Mouse (Mus musculus) left cerebral cortex, postnatal 14 days (tissue): ENCODE results near the gene Pcbp3. TPM values are rescaled to one million over a fixed set of nuclear protein-coding genes. Genes with fewer than 3 reads are reported as not detected.

ENCODE experiments used
- DNase-seq, 2 experiments: peaks; one replicate each; pipeline ENCODE4 v3.0.0; 2021 to 2022; ENCODE audit warnings: low spot score in 2 of 2, mixed read lengths in 1 of 2
- intact Hi-C: fragments of 180-260 bp; cut with DNase I; formaldehyde crosslinking; loops from one replicate; pipeline ENCODE4 v1.15.1; 2025
- total RNA-seq, 2 experiments: library from RNA; stranded (reverse); gene quantifications; 2 replicates each; pipeline ENCODE4 v1.2.3; 2021

Gene Pcbp3
- total RNA-seq, 2 experiments from 2014 or later: 63.0 to 69.9 TPM

DNA sequence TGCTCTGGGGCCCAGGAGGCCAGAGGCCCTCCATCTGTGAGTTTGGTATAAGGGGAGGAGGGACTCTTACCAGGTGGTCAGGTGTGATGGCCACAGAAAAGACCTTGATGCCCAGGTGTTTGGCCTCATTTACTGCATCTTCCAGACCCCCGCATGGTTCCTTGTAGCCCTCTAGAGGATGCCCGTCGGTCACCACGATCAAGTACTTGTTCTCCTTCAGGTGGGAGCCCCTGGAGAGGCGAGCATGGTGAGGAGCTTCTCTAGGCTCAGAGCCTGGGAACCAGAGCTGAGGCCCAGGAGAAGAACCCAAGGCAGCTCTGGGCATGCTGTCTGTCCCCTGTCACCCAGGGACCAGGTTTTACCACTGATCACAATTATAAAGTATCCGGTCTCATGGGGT is 239.9 kb downstream of the Pcbp3 start:
- no peak for DNase-seq
- intact Hi-C loops: no loop called here

GRCm38 (mm10) chr10:76721216-76721615 is 240.5 kb downstream of the Pcbp3 start:
- DNase-seq: no peak
- intact Hi-C loops: no loop called here

DNA sequence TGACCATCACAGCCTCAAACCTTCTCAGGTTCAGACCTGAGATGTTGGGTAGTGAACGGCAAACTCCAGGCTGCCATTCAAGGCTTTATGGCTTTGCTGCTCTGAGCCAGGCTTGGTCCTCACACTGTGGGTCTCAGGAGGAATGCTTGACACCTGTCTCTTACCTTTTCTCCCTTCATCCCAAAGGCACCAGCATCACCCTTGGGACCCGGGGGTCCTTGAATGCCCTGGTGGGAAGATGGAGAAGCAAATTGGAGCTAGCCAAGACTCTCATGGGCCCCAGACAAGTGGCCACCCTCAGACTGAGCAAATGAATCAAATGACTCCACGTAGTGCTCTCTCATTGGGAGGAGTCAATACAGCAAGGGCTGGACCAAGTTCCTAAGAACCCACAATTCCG is 244.1 kb downstream of the Pcbp3 start:
- no peak for DNase-seq
- intact Hi-C loops: no loop called here

DNA sequence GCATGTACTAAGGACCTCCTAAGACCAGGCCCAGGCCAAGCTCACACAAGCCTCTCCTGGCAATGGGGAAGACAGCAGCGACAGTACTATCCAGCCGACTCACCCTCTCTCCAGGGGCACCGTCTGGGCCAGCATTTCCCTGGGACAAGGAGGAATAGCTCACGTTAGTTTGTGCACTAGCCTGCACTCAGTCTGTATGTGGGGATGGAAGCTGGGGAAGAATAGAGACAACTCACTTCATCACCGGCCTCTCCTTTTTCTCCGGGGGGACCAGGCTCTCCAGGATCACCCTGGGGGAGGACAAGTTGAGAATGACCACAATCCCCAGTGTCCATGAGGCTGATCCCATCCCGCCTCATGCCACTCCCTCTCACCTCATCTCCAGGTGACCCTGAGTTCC is 244.7 kb downstream of the Pcbp3 start:
- no peak for DNase-seq
- intact Hi-C loops: no loop called here

- peak; percentile 43 to 79 for DNase-seq
- intact Hi-C loops: no loop called here
Observed at GRCm38 (mm10) chr10:76714303-76714702, 247.4 kb downstream of the Pcbp3 start.

GRCm38 (mm10) chr10:76712500-76712899 is 249.2 kb downstream of the Pcbp3 start:
- intact Hi-C loops: no loop called here
- no peak for DNase-seq

Other genes with a start within 250 kb of the Pcbp3 start
- 10 to 100 TPM; 40.5 to 44.3 TPM for gene Col6a1, start 235.7 kb downstream of the Pcbp3 start, total RNA-seq
- gene Slc19a1, start 70.4 kb upstream of the Pcbp3 start, total RNA-seq: 10 to 100 TPM; 27.9 to 28.4 TPM
- 10 to 100 TPM in 1 of 2 experiments, 1 to 10 TPM in 1; 9.5 to 10.7 TPM for gene Col18a1, start 204.7 kb upstream of the Pcbp3 start, total RNA-seq